Mouse (Mus musculus): ENCODE results near the gene Mrpl48. TPM values are rescaled to one million over a fixed set of nuclear protein-coding genes. Genes with fewer than 3 reads are reported as not detected.

Gene Mrpl48
- polyA plus RNA-seq, 1 experiment from 2014 or later, result 78.9 TPM

- Histone ChIP-seq H3K4me3 (ENCODE audit: low read depth, low read length) (no peak overlapping the region), H3K27me3 (replicated peaks; ENCODE audit: control insufficient read depth, insufficient read depth, low read length) (no peaks in the 10 kb centered on the region), H3K4me2 (0 out of 2 replicates have a peak overlapping the region, but pooled peaks have one; percentile 15), H3K9ac (ENCODE audit: low read depth, low read length) (no peak overlapping the region), H3K9me3 (ENCODE audit: control insufficient read depth, low read length) (no peaks in the 10 kb centered on the region), H3K4me1 (replicated peaks; ENCODE audit: control insufficient read depth, insufficient read depth, low read length) (peaks cover 16% of the 10 kb centered on the region; the same call in 1 of the 2 replicates), H3K36me3 (ENCODE audit: control insufficient read depth, insufficient read depth, low read length) (no peaks in the 10 kb centered on the region; the same call in 1 of the 2 replicates), H3K27ac (ENCODE audit: low read depth, low read length) (peak overlapping the region; percentile 76)
- WGBS, result 60% methylated on average over 13 of the region's 13 CpGs
- ATAC-seq (replicated peaks; ENCODE audit: low FRiP score) (no peak), DNase-seq (ENCODE audit: low spot score) (peak; percentile 33)
Observed at GRCm38 (mm10) chr7:100555431-100555951, 52.6 kb downstream of the Mrpl48 start.

GRCm38 (mm10) chr7:100554939-100555338 lies 53.2 kb downstream of the Mrpl48 start:
- Histone ChIP-seq H3K27ac (ENCODE audit: low read depth, low read length) (peak overlapping the region; percentile 76; the same call in 1 of the 2 replicates), H3K9me3 (ENCODE audit: control insufficient read depth, low read length) (no peaks in the 10 kb centered on the region), H3K9ac (ENCODE audit: low read depth, low read length) (no peak overlapping the region), H3K4me1 (replicated peaks; ENCODE audit: control insufficient read depth, insufficient read depth, low read length) (peaks cover 16% of the 10 kb centered on the region; the same call in 1 of the 2 replicates), H3K4me2 (peak overlapping the region; percentile 5; the same call in 1 of the 2 replicates), H3K4me3 (ENCODE audit: low read depth, low read length) (no peak overlapping the region), H3K27me3 (replicated peaks; ENCODE audit: control insufficient read depth, insufficient read depth, low read length) (no peaks in the 10 kb centered on the region), H3K36me3 (ENCODE audit: control insufficient read depth, insufficient read depth, low read length) (no peaks in the 10 kb centered on the region; the same call in 1 of the 2 replicates)
- ATAC-seq (replicated peaks; ENCODE audit: low FRiP score) (0 out of 2 replicates have a peak, but pooled peaks have one; percentile 69), DNase-seq (ENCODE audit: low spot score) (no peak)
- 56% methylated on average over 5 of the region's 5 CpGs for WGBS

GRCm38 (mm10) chr7:100550338-100551007 lies 57.6 kb downstream of the Mrpl48 start:
- Histone ChIP-seq H3K4me2 (no peak overlapping the region), H3K9me3 (ENCODE audit: control insufficient read depth, low read length) (no peaks in the 10 kb centered on the region), H3K27me3 (replicated peaks; ENCODE audit: control insufficient read depth, insufficient read depth, low read length) (no peaks in the 10 kb centered on the region), H3K4me3 (ENCODE audit: low read depth, low read length) (no peak overlapping the region), H3K4me1 (replicated peaks; ENCODE audit: control insufficient read depth, insufficient read depth, low read length) (peaks cover 8% of the 10 kb centered on the region; the same call in 1 of the 2 replicates), H3K27ac (ENCODE audit: low read depth, low read length) (no peak overlapping the region), H3K9ac (ENCODE audit: low read depth, low read length) (no peak overlapping the region), H3K36me3 (ENCODE audit: control insufficient read depth, insufficient read depth, low read length) (peaks cover 2% of the 10 kb centered on the region; the same call in 1 of the 2 replicates)
- 72% methylated on average over 5 of the region's 5 CpGs for WGBS
- DNase-seq (ENCODE audit: low spot score) (no peak), ATAC-seq (replicated peaks; ENCODE audit: low FRiP score) (no peak)

- Histone ChIP-seq H3K9me3 (ENCODE audit: control insufficient read depth, low read length) (no peaks in the 10 kb centered on the region), H3K27ac (ENCODE audit: low read depth, low read length) (no peak overlapping the region), H3K36me3 (ENCODE audit: control insufficient read depth, insufficient read depth, low read length) (peaks cover 2% of the 10 kb centered on the region; the same call in 1 of the 2 replicates), H3K9ac (ENCODE audit: low read depth, low read length) (no peak overlapping the region), H3K4me1 (replicated peaks; ENCODE audit: control insufficient read depth, insufficient read depth, low read length) (0 out of 2 replicates have a peak, but pooled peaks cover 5% of the 10 kb centered on the region), H3K4me2 (no peak overlapping the region), H3K27me3 (replicated peaks; ENCODE audit: control insufficient read depth, insufficient read depth, low read length) (no peaks in the 10 kb centered on the region), H3K4me3 (ENCODE audit: low read depth, low read length) (no peak overlapping the region)
- ATAC-seq (replicated peaks; ENCODE audit: low FRiP score) (no peak), DNase-seq (ENCODE audit: low spot score) (no peak)
- WGBS, result 84% methylated on average over 3 of the region's 3 CpGs
Observed at GRCm38 (mm10) chr7:100549796-100550195, 58.3 kb downstream of the Mrpl48 start.

- no peak for ATAC-seq (replicated peaks; ENCODE audit: low FRiP score)
- 0 out of 2 replicates have a peak, but pooled peaks cover 3% of the 10 kb centered on the region for H3K4me1 ChIP-seq (replicated peaks; ENCODE audit: control insufficient read depth, insufficient read depth, low read length)
- H3K36me3 ChIP-seq (ENCODE audit: control insufficient read depth, insufficient read depth, low read length), result peaks cover 2% of the 10 kb centered on the region; the same call in 1 of the 2 replicates
- no peak overlapping the region for H3K4me3 ChIP-seq (ENCODE audit: low read depth, low read length)
- no peaks in the 10 kb centered on the region for H3K27me3 ChIP-seq (replicated peaks; ENCODE audit: control insufficient read depth, insufficient read depth, low read length)
- H3K9ac ChIP-seq (ENCODE audit: low read depth, low read length), result no peak overlapping the region
- WGBS, result 43% methylated on average over 4 of the region's 4 CpGs
- no peaks in the 10 kb centered on the region for H3K9me3 ChIP-seq (ENCODE audit: control insufficient read depth, low read length)
- no peak for DNase-seq (ENCODE audit: low spot score)
- H3K4me2 ChIP-seq, result no peak overlapping the region
- H3K27ac ChIP-seq (ENCODE audit: low read depth, low read length), result no peak overlapping the region
Observed at GRCm38 (mm10) chr7:100547631-100548030, 60.5 kb downstream of the Mrpl48 start.

- H3K27me3 ChIP-seq (replicated peaks; ENCODE audit: control insufficient read depth, insufficient read depth, low read length), result no peaks in the 10 kb centered on the region
- no peak overlapping the region for H3K4me2 ChIP-seq
- H3K9me3 ChIP-seq (ENCODE audit: control insufficient read depth, low read length), result no peaks in the 10 kb centered on the region
- 0 out of 2 replicates have a peak, but pooled peaks cover 3% of the 10 kb centered on the region for H3K4me1 ChIP-seq (replicated peaks; ENCODE audit: control insufficient read depth, insufficient read depth, low read length)
- 45% methylated on average over 1 of the region's 1 CpGs for WGBS
- DNase-seq (ENCODE audit: low spot score) (no peak), ATAC-seq (replicated peaks; ENCODE audit: low FRiP score) (no peak; the same call in 1 of the 2 replicates)
- no peak overlapping the region for H3K4me3 ChIP-seq (ENCODE audit: low read depth, low read length)
- peaks cover 8% of the 10 kb centered on the region; the same call in 1 of the 2 replicates for H3K36me3 ChIP-seq (ENCODE audit: control insufficient read depth, insufficient read depth, low read length)
- peak overlapping the region; percentile 45; the same call in 1 of the 2 replicates for H3K27ac ChIP-seq (ENCODE audit: low read depth, low read length)
- H3K9ac ChIP-seq (ENCODE audit: low read depth, low read length), result no peak overlapping the region
Observed at GRCm38 (mm10) chr7:100544437-100544836, 63.7 kb downstream of the Mrpl48 start.

- Histone ChIP-seq H3K9ac (ENCODE audit: low read depth, low read length) (no peak overlapping the region), H3K27me3 (replicated peaks; ENCODE audit: control insufficient read depth, insufficient read depth, low read length) (no peaks in the 10 kb centered on the region), H3K27ac (ENCODE audit: low read depth, low read length) (no peak overlapping the region), H3K4me2 (no peak overlapping the region), H3K36me3 (ENCODE audit: control insufficient read depth, insufficient read depth, low read length) (peaks cover 9% of the 10 kb centered on the region; the same call in 1 of the 2 replicates), H3K4me1 (replicated peaks; ENCODE audit: control insufficient read depth, insufficient read depth, low read length) (peaks cover 6% of the 10 kb centered on the region), H3K4me3 (ENCODE audit: low read depth, low read length) (no peak overlapping the region), H3K9me3 (ENCODE audit: control insufficient read depth, low read length) (no peaks in the 10 kb centered on the region)
- 88% methylated on average over 9 of the region's 9 CpGs for WGBS
- DNase-seq (ENCODE audit: low spot score) (no peak), ATAC-seq (replicated peaks; ENCODE audit: low FRiP score) (no peak)
Observed at GRCm38 (mm10) chr7:100539516-100539915, 68.6 kb downstream of the Mrpl48 start.

- peaks cover 6% of the 10 kb centered on the region for H3K4me1 ChIP-seq (replicated peaks; ENCODE audit: control insufficient read depth, insufficient read depth, low read length)
- peak overlapping the region; percentile 62 for H3K9ac ChIP-seq (ENCODE audit: low read depth, low read length)
- H3K27me3 ChIP-seq (replicated peaks; ENCODE audit: control insufficient read depth, insufficient read depth, low read length), result no peaks in the 10 kb centered on the region
- peaks cover 9% of the 10 kb centered on the region; the same call in 1 of the 2 replicates for H3K36me3 ChIP-seq (ENCODE audit: control insufficient read depth, insufficient read depth, low read length)
- peak overlapping the region; percentile 5; the same call in 1 of the 2 replicates for H3K27ac ChIP-seq (ENCODE audit: low read depth, low read length)
- ATAC-seq (replicated peaks; ENCODE audit: low FRiP score) (no peak), DNase-seq (ENCODE audit: low spot score) (no peak)
- no peaks in the 10 kb centered on the region for H3K9me3 ChIP-seq (ENCODE audit: control insufficient read depth, low read length)
- WGBS, result 26% methylated on average over 7 of the region's 7 CpGs
- H3K4me3 ChIP-seq (ENCODE audit: low read depth, low read length), result peak overlapping the region; percentile 57
- H3K4me2 ChIP-seq, result peak overlapping the region; percentile 76
Observed at GRCm38 (mm10) chr7:100537519-100537902, 70.6 kb downstream of the Mrpl48 start.

All from liver, embryonic 11.5 days (tissue).